Mouse (Mus musculus): Measurements from ENCODE around the gene Gab2.

Gab2 gene

DNA sequence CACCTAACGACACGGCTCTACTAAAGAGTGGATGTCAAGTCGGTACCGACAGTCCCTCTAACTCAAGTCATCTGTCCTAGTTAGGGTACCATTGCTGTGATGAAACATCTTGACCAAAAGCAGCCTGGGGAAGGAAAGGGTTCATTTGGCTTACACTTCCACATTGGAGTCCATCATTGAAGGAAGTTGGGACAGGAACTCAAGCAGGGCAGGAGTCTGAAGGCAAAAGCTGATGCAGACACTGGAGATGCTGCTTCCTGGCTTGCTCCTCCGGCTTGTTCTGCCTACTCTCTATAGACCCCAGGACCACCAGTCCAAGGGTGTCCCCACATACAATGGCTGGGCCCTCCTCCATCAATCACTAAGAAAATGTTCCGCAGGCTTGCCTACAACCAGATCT lies 234.3 kb downstream of the Gab2 start:
- no peak for DNase-seq (ENCODE audit: low spot score)

DNA sequence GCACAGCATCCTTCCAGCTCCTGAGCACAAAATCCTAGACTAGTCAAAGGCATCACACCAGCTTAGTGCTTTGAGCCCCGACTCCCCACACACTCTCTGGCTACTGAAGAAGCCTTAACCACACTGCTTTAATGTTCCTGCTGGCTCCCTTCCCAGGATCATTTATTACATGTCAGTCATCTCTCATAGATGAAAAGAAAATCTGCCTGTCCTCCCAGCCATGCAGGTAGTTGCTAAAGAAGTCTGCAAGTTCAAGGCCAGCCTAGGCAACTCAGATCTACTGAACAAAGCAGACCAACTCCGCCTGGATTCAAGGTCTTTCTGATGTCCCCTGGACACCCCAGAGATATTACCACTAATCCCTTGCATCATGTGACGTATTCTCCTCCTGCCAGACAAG lies 236.3 kb downstream of the Gab2 start:
- no peak for DNase-seq (ENCODE audit: low spot score)

DNA sequence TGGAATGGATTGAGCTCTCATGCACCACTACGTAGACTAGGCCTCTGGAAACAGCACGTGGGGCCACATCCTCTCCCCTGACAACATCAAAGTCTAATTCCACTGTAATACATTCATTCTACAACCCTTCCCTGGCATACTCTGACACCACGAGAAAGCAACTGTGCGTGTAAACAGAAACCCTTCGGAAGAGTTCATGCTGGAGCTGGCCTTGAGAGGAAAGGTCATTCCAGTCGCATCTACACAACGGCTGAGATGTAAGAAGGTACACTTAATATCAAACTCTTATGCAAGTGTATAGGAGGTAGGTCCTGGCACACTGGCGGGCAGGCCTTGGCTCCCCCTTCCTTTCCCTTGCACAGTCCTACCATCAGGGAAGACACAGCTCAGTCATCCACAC lies 243.0 kb downstream of the Gab2 start:
- no peak for DNase-seq (ENCODE audit: low spot score)

DNA sequence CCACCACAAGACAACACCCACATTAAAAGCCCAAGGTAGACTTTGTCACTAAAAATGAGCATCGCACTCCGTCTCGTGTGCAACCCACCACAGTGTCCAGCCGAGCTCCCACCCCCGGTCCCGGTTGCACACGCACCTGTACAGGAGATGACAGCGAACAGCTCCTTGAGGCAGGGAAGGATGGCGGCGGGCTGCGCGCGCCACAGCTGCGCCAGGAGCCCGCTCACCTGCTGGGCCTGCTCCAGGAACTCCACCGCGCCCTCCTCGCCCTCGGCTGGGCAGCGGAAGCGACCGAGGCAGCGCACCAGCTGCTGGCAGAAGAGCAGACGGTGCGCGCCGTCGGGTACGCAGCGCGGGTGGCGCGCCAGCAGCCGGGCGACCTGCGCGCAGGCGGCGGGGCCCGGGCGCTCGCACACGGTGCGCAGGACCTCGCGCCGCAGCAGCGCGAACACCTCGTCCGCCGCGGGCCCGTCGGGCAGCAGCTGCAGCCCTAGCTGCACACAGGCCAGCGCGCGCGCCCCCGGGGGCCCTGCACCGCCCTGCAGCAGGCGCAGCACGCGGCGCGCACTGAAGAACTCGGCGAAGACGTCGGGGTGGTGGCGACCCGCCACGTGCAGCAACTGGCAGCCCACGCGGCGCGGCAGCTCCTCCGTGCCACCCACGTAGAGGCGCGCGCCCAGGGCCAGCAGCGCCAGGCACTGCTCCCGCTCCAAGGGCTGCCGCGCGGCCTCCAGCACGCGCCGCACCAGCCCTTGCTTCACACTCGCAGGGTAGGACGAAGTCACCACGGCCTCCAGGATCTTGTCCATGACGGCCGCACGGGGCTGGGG lies 244.0 kb downstream of the Gab2 start:
- no peak for DNase-seq (ENCODE audit: low spot score)

DNA sequence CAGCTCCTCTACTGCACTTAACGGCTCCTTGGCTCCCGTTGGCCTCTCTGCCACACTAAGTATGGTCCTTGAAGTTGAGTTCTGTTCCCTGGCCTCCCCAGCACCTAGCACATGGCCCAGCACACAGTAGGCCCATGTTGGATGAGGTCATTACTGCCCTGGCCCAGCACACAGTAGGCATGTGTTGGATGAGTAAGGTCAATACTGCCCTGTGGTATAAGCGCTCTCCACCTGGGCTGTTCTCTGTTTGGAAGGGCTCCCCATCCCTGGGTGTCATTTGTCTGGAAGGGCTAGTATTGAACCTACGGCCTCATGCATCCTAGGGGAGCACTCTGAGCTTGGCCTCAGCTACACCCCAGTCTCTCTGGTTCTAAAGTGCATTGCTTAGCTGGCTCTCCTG lies 246.0 kb downstream of the Gab2 start:
- DNase-seq (ENCODE audit: low spot score), result no peak

DNA sequence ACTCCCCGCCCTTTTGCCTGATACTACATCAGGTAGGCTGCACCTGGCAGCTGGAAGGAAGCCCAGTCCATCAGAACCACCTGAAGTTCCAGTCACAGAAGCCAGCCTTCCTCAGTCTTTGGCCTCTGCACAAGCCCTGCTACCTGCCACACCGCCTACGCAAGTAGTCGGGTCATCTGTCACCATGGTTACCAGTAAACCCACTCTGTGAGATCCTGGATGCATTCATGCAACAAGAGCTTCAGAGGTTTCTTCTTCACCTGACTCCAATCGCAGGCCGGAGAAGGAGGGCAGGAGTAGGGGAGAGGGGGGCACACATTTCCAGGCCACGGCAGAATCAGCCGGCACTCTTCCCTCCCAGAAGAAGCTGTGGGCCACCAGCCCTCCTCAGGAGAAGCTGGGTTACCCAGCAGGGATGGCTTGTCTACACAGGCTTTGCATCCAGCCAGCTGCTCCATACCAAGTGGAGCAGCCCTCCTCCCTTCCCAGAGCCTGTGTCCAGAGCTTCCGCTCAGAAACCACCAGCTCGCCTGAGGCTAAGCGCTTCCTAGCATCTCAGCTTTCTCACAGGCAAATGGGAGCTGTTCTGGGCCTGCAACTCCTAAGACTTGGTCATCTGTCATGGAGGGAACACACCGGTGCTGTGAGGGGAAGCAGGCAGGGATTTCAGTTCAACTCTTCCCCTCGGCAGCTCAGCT lies 247.7 kb downstream of the Gab2 start:
- DNase-seq (ENCODE audit: low spot score), result no peak

DNA sequence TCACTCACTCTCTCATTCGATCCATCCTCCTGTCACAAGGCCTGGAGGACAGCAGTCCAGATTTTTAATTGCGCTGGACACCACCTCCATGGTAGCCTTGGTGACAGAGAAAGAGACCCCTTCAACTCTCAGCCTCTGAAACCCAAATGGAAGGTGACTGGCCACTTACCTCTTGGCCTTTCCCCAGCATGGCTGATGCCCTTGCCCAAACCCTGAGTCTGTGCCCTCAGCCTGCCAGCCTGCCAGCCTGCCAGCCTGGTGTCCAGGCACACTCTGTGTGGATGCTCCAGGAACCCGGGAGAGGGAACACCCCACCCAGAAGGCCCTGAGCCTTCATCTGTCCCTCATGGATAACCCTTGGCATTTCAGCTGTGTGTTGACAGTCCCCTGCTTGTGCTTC lies 248.3 kb downstream of the Gab2 start:
- DNase-seq (ENCODE audit: low spot score), result no peak

DNA sequence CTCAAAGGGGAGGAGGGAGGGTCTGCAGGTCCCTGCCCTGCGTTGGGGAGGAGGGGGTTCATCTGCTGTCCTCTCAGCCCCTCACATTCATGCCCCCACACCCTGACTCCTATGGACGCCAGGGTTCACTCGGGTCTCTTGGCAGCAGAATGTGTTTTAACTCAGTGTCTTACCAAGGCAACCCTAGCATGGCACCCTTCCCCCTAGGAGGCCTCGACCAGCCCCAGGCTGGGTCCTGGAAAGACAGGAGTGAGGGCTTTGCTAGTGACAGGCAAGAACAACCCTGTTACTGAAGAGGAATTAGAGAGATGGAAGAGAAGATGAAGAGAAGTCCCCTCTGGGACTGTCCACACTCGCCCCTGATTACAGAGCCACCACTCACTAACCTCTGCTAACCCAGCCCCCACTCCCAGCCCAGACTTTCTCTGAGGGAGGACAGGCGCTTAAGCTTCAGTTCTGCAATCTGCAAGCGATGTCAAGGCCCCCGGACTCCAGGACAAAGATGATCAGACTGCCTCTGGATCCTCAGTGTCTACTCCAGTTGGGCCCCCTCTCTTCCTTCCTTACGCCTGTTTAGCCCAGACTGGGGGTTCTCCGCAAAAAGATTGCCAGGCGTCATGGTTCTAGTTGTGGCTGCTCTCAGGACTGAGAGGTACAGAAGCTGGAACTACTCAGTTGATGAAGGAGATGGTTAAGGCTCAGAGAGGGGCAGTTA lies 249.7 kb downstream of the Gab2 start:
- no peak for DNase-seq (ENCODE audit: low spot score)

GRCm38 (mm10) chr7:97331726-97332666 lies 250.6 kb downstream of the Gab2 start, which contains the start of the genes Usp35 and Kctd21:
Gene Usp35, minus strand, starts transcription at chr7:97332020.
Gene Kctd21, plus strand, starts transcription at chr7:97332327.
- peak; percentile 97 for DNase-seq (ENCODE audit: low spot score)

GRCm38 (mm10) chr7:97332667-97333041 lies 251.3 kb downstream of the Gab2 start:
- no peak for DNase-seq (ENCODE audit: low spot score)

DNA sequence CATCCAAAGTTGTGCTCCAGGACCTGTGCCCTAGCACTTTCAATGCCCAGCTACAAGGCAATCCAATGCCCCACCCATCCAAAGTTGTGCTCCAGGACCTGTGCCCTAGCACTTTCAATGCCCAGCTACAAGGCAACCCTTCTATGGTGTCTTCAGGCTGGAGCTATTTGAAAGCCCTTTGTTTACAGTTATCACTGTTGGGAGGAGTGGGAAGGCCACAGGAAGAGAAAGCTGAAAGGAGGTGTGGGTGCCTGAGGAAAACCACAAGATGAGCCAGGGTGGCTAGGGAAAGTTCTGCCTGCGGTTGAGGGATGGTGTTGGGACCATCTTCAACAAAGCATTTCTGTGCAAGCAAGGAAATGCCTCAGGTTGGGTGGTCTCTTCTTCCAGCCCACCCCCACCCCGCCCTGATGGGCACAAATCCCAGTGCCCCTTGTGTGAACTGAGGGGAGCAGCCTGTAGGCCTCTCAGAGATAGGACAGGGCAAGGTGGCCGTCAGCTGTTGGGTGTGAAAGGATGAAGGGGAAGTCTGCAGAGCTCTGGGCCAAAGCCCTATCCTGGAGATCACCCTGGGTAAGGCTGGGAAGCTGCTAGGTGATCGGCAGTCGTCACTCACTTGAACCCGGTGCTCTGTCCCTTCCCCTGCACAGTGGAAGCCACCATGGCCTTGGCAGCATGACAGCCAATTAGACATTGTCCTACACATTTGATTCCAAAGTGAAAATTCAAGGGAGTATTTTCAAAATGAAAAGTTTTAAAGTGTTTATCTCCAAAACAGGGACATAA lies 251.9 kb downstream of the Gab2 start:
- DNase-seq (ENCODE audit: low spot score), result no peak

DNA sequence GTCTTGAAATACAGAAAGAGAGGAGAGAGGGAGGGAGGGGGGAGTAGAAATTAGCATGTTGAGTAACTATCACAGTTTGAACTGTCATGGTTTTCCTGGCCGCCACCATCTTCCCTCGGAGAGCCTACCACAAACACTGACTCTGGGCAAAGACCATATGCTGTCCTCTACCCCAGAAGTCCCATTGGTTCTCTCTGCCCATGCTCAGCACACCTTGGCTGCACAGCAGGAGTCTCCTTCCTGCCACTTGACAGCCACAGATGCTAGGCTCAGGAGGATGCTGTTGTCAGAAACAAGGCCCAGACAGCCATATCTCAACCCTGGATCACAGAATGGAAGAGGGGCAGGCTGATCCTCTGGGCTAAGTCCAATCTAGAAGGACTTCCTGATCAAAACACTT lies 253.0 kb downstream of the Gab2 start:
- no peak for DNase-seq (ENCODE audit: low spot score)

DNA sequence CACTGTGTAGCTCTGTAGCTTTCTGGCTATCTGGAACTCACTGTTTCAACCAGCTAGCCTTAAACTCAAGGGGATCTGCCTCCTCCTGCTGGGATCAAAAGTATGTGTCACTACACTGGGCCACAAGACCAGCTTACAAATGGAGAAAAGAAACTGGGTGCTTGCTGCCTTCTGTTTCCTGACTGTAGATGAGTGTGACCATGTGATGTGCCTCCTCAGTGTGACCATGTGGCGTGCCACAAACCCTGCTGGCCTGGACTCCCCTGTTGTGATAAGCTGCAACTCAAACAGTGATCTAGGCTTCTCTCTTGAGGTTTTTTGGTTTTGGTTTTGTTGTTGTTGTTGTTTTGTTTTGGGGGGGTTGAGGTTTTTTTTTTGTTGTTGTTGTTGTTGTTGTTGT lies 255.3 kb downstream of the Gab2 start:
- no peak for DNase-seq (ENCODE audit: low spot score)

DNA sequence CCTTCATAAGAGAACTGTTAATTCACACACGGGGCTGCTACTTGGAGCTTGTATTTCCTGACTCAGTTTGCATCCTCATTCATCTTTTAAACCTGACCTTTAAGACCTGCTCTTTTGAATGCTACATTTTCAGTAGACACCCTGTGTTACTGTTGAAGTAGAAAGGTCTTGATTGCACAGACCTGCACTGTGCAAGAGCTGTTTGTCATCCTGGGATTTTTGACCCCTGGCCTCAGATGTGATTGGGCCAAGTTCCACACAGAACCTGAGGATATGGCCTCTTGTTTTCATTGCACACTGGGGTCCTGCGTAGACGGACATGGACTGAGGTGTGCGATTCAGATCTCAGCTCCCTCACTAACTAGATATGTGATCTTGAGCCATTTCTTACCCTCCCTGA lies 257.2 kb downstream of the Gab2 start:
- peak; percentile 43 for DNase-seq (ENCODE audit: low spot score)

DNA sequence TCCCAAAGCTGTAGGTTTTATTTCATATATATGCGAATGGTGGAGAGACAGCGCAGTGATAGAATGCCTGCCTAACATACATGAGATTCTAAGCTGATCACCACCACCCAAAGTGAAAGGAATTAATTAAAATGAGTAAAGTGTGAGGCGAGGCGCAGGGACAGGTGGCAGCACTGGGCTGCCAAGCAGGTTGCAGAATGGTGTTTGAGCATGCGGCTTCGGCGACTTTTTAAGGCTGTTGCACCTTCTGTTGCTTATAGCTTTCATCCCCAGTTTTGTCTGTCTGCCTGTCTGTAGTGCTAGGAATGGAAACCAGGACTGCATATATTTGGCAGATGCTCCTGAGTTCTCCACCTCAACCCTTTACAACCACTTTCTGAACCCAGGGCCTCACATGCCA lies 258.2 kb downstream of the Gab2 start:
- DNase-seq (ENCODE audit: low spot score), result no peak

DNA sequence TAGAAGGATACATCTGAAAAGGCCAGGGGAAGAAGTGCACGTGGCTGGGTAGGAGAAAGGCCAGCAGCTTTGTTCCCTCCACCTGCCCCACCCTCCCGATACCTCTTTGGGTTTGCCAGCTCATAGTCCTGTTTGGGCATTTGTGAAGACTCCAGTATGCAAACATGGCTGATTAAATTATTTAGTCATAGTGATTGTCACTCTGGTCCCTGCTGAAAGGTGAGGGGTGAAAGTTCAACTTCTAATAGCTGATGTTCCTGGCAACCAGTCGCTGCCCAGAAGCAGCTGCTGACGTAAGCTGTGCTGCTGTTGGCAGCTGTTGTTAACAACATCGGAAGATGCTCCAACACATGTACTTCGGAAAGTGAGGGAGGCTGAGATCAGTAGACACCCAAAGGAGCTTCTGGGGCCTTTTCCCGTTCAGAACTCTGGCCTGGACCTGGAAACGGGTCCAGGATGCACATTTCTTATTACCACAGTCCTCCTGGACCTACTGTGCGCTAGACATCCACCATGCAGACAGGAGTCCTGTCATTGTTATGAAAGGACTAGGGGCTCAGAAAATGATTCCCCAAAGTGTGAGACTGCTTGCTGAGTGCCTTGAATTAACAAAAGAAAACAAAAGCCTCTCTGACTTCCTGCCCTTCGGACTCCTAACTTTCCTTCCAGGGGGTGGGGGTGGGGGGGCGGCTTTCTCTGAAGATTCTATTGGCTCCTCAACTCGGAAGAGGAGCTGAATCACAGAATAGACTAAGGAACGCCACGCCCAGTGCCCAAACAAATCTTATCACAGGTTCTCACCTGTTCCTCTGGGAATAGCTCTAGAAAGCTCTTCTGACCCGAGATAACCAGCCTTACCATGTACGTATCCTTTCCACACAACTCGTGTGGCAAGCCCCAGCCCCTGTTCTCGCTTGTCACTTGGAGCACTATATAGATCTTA lies 259.8 kb downstream of the Gab2 start:
- peak; percentile 85 for DNase-seq (ENCODE audit: low spot score)

DNA sequence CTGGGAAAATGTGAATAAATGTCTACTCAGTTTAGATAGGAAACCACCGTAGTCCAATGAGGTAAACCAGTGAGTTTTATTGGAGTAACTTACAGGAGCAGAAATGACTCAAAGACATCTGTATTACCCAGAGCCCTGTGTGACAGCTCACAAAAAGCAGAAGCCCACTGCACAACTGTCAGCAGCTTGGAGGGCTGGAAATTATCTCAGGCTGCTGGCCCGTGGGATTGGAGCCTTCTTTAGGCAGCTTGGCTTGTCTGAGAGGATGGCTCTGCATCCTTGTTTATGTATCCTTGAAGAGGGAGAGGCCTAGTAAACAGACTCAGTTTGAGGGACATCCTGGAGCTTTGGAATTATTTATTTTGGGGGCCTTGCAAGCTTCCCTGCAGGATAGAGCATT lies 261.6 kb downstream of the Gab2 start:
- DNase-seq (ENCODE audit: low spot score), result peak; percentile 26

DNA sequence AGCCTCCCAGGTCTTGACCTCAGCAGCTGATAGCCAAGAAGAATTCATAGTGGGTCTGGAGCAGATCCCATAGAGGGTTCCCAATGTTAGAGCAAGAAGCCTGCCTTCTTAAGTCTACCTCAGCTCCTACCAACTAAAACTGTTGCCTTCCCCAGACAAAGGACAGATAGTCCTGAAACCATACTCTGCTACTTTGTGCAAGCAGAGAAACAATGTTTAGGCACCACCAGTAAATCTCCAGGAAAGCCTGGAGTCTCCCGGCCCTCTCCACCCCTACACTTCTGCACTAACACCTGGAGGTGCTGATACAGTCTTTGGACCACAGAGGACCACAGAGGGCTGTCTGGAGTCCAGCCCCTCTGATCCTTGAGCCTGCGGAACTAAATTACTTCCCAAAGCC lies 263.3 kb downstream of the Gab2 start:
- DNase-seq (ENCODE audit: low spot score), result no peak

GRCm38 (mm10) chr7:97345229-97345871 lies 264.0 kb downstream of the Gab2 start:
- no peak for DNase-seq (ENCODE audit: low spot score)

Measured in yolk sac, embryonic 10.5 days (tissue).